Mouse (Mus musculus) limb, embryonic 10.5 days (tissue): Measurements from ENCODE around the gene Gpr107. TPM values are rescaled to one million over a fixed set of nuclear protein-coding genes. Genes with fewer than 3 reads are reported as not detected.

Experiments
- DNase-seq: peaks from one replicate; pipeline ENCODE4 v3.0.0-alpha.2; 2017; ENCODE audit warnings: low spot score
- H3K27ac ChIP-seq: fragments of 300-500 bp; sonication (generic); 2 replicates; pipeline ENCODE4 v1.5.1; 2016; ENCODE audit warnings: mild to moderate bottlenecking
- H3K27me3 ChIP-seq: fragments of 300-500 bp; sonication (generic); 2 replicates; pipeline ENCODE4 v1.6.1; 2016; ENCODE audit warnings: low read depth, mild to moderate bottlenecking; ENCODE audit not compliant: poor library complexity, severe bottlenecking
- H3K36me3 ChIP-seq: fragments of 300-500 bp; sonication (generic); 2 replicates; pipeline ENCODE4 v1.6.1; 2016; ENCODE audit warnings: mild to moderate bottlenecking, moderate library complexity
- H3K4me1 ChIP-seq: fragments of 300-500 bp; sonication (generic); 2 replicates; pipeline ENCODE4 v1.6.1; 2016
- H3K4me3 ChIP-seq: fragments of 300-500 bp; sonication (generic); 2 replicates; pipeline ENCODE4 v1.5.1; 2016; ENCODE audit warnings: mild to moderate bottlenecking, moderate library complexity
- H3K9me3 ChIP-seq: fragments of 300-500 bp; sonication (generic); replicated peaks from 2 replicates; pipeline ENCODE4 v1.6.1; 2016; ENCODE audit warnings: mild to moderate bottlenecking
- WGBS: fragments of 180-500 bp; shearing (Covaris S2); methylation state at CpG from one replicate; pipeline ENCODE4 v1.1.7; 2016; 5-methylcytosine and 5-hydroxymethylcytosine counted together
- polyA plus RNA-seq: library from polyadenylated mRNA; unstranded; fragments of >200 nt; fragmentation: Nextera tagmentation; extraction: Ambion mirVana; gene quantifications from 2 replicates; pipeline ENCODE4 v1.2.1, GENCODE M21; 2016

Gpr107 gene
- polyA plus RNA-seq: 29.0 and 38.0 TPM in 2 replicates

DNA sequence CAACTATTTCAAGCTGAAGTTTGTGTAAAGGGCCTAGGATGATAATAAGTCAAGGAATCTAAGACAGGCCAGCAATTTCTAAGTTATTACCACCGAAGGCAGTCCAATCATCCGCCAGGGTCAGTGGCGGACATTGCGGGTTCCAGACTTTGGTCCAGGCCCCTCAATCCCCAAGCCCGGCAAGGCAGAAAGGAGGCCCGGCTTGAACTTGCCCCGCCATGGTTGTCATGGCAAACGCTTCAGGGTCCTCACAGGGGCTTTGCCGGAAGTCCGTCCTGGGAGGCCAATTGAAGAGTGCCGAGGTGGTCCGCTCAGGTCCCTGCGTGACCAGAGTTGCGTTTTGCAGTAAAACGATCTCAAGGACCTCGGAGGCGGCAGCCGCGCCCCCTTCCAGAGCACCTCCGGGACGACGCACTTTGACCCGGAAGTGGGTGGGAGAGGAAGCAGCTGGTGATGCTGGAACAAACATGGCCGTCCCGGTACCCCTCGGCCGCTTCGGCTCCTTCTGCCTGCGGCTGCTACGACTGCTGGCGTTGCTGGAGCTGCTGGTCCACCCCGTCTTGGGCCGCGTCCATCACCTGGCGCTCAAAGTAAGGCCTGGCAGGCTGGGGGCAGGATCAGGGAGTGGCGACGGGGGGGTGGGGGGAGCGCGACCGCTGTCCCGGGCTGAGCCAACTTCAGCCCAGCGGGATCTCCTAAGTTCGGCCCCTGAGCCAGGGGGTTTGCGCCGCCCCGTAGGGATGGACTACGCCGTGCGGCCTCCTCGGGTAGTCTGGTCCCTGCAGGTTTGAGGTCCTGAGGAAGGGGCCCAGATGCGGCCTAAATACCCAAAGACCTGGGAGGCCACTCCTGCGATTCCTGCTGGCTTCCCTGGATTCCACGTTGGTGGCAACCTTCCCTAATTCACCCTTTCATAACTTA, at the start of gene Gpr107:
TSS of gene Gpr107 (plus strand) at position 425 of the 921 bp plus-strand sequence.
- DNase-seq: peak; percentile 94
- peaks cover 22% of the 10 kb centered on the region for H3K36me3 ChIP-seq
- H3K27me3 ChIP-seq: no peaks in the 10 kb centered on the region
- peak within 1 kb of the TSS; percentile 91 for H3K27ac ChIP-seq
- peak within 1 kb of the TSS; percentile 93 for H3K4me3 ChIP-seq
- peaks cover 13% of the 10 kb centered on the region for H3K4me1 ChIP-seq
- WGBS: under 1% methylated on average over 53 of the region's 53 CpGs
- no peaks in the 10 kb centered on the region for H3K9me3 ChIP-seq

- 79% methylated on average over 8 of the region's 8 CpGs for WGBS
- no peaks in the 10 kb centered on the region for H3K27me3 ChIP-seq
Measured at GRCm38 (mm10) chr2:31103321-31103720, 48.8 kb upstream of the Gpr107 start.

DNA sequence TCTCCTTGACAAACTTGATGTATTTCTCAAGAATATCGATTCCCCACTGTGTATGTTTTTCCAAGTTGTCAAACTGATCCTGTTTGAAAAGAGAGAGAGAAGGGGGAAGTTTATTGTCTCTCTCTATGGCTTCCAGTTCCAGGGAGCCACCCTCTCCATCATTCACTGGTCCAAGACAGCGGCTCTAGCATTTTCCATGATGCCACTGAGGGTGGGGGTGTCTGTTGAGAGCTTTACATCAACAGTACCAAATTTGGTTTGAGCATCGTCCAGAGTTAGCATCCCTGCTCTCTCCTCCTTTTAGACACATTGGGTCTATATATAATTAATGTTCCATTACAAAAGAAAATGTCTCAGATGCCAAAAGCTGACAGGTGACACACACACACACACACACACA, 46.8 kb upstream of the Gpr107 start:
- H3K27ac ChIP-seq: no peak overlapping the region
- DNase-seq: no peak
- no peaks in the 10 kb centered on the region for H3K27me3 ChIP-seq
- no peaks in the 10 kb centered on the region for H3K9me3 ChIP-seq
- H3K4me1 ChIP-seq: peaks cover 20% of the 10 kb centered on the region
- H3K36me3 ChIP-seq: peaks cover 2% of the 10 kb centered on the region
- WGBS: 90% methylated on average over 3 of the region's 3 CpGs
- no peak overlapping the region for H3K4me3 ChIP-seq

More at GRCm38 (mm10) chr2:31103321-31103720, 48.8 kb upstream of the Gpr107 start:
- peaks cover 9% of the 10 kb centered on the region for H3K36me3 ChIP-seq
- no peak overlapping the region for H3K27ac ChIP-seq
- H3K4me3 ChIP-seq: no peak overlapping the region
- no peaks in the 10 kb centered on the region for H3K9me3 ChIP-seq
- no peak for DNase-seq
- H3K4me1 ChIP-seq: peaks cover 19% of the 10 kb centered on the region

DNA sequence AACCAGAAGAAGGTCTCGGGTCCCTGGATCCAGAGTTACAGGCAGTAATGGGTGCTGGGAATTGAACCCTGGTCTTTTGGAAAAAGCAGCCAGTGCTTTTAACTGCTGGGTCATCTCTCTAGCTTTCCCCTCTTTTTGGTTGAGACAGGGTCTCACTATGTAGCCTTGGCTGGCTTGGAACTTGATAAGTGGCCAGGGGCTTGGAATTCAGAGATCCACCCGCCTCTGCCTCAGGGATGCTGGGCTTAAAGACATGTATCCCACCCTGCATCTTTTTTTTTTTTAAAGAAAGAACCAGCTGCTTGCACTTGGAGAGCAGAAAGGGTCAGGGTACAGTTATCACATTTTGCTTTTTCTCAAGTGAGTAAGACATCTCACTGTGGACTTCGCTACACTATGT, 46.1 kb upstream of the Gpr107 start:
- Histone ChIP-seq H3K27ac (no peak overlapping the region), H3K4me1 (peaks cover 20% of the 10 kb centered on the region), H3K9me3 (no peaks in the 10 kb centered on the region), H3K36me3 (no peaks in the 10 kb centered on the region), H3K27me3 (no peaks in the 10 kb centered on the region), H3K4me3 (no peak overlapping the region)
- no peak for DNase-seq
- 95% methylated on average over 3 of the region's 3 CpGs for WGBS

GRCm38 (mm10) chr2:31106621-31107320, 45.3 kb upstream of the Gpr107 start:
- Histone ChIP-seq H3K4me3 (no peak overlapping the region), H3K9me3 (no peaks in the 10 kb centered on the region), H3K27me3 (no peaks in the 10 kb centered on the region), H3K27ac (peak overlapping the region; percentile 61), H3K36me3 (no peaks in the 10 kb centered on the region), H3K4me1 (peaks cover 21% of the 10 kb centered on the region)
- WGBS: 40% methylated on average over 11 of the region's 11 CpGs
- no peak for DNase-seq

- Histone ChIP-seq H3K4me3 (no peak overlapping the region), H3K27ac (no peak overlapping the region), H3K9me3 (no peaks in the 10 kb centered on the region), H3K4me1 (peaks cover 24% of the 10 kb centered on the region), H3K36me3 (no peaks in the 10 kb centered on the region), H3K27me3 (no peaks in the 10 kb centered on the region)
- 76% methylated on average over 6 of the region's 6 CpGs for WGBS
- DNase-seq: no peak
Measured at GRCm38 (mm10) chr2:31108186-31108585, 43.9 kb upstream of the Gpr107 start.

- H3K27me3 ChIP-seq: no peaks in the 10 kb centered on the region
- no peak overlapping the region for H3K27ac ChIP-seq
- H3K4me3 ChIP-seq: no peak overlapping the region
- H3K9me3 ChIP-seq: no peaks in the 10 kb centered on the region
- 79% methylated on average over 12 of the region's 12 CpGs for whole genome bisulfite sequencing
- H3K4me1 ChIP-seq: peaks cover 26% of the 10 kb centered on the region
- DNase-seq: no peak
- no peaks in the 10 kb centered on the region for H3K36me3 ChIP-seq
Measured at GRCm38 (mm10) chr2:31109960-31110548, 42.1 kb upstream of the Gpr107 start.

DNA sequence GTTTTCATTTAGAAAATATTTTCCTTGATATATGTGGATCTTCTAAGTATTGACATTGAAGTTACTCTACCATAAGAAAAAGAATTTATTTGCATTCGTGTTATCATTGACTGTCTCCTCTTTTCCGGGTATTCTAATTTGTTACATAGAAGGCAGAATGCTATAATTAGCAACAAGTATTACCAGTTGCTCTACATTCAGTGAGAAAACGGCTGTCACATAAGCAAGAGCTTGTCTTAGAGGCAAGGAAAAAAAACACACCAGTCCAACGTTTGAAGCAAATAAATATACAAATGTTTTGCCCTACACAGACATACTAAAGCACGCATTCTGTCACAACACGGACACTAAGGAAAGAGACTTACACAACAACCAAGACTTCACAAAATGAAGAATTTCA, 40.4 kb upstream of the Gpr107 start:
- no peaks in the 10 kb centered on the region for H3K9me3 ChIP-seq
- no peaks in the 10 kb centered on the region for H3K36me3 ChIP-seq
- no peak overlapping the region for H3K4me3 ChIP-seq
- no peak overlapping the region for H3K27ac ChIP-seq
- H3K4me1 ChIP-seq: peaks cover 38% of the 10 kb centered on the region
- 83% methylated on average over 6 of the region's 6 CpGs for WGBS
- DNase-seq: no peak
- no peaks in the 10 kb centered on the region for H3K27me3 ChIP-seq

DNA sequence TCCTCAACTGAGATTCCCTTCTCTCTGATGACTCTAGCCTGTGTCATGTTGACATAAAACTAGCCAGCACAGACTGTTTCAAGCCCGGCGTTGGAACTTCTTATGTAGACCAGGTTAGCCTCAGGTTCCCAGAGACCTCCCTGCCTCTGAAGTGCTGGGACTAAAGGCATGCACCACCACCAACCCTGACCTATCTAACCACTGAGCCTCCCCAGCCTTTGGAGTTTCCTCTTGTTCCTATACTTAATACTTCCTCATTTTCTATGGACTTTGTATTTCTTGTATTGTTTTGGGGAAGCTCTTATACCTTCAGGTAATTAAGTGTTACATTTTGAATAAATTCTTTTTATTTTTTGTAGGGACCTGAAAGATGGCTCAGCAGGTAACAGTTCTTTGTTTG, 37.9 kb upstream of the Gpr107 start:
- peaks cover 23% of the 10 kb centered on the region for H3K4me1 ChIP-seq
- 98% methylated on average over 2 of the region's 2 CpGs for WGBS
- no peak for DNase-seq
- peaks cover 2% of the 10 kb centered on the region; the same call in 1 of the 2 replicates for H3K36me3 ChIP-seq
- no peak overlapping the region for H3K4me3 ChIP-seq
- H3K9me3 ChIP-seq: no peaks in the 10 kb centered on the region
- no peaks in the 10 kb centered on the region for H3K27me3 ChIP-seq
- H3K27ac ChIP-seq: no peak overlapping the region

GRCm38 (mm10) chr2:31115091-31115942, 36.8 kb upstream of the Gpr107 start:
- 37% methylated on average over 10 of the region's 10 CpGs for WGBS
- DNase-seq: no peak
- Histone ChIP-seq H3K27me3 (no peaks in the 10 kb centered on the region), H3K9me3 (no peaks in the 10 kb centered on the region), H3K36me3 (peaks cover 2% of the 10 kb centered on the region; the same call in 1 of the 2 replicates), H3K4me1 (peaks cover 26% of the 10 kb centered on the region), H3K27ac (peak overlapping the region; percentile 63), H3K4me3 (no peak overlapping the region)

- H3K4me3 ChIP-seq: no peak overlapping the region
- H3K27me3 ChIP-seq: no peaks in the 10 kb centered on the region
- H3K9me3 ChIP-seq: no peaks in the 10 kb centered on the region
- 56% methylated on average over 10 of the region's 10 CpGs for WGBS
- DNase-seq: no peak
- H3K4me1 ChIP-seq: peaks cover 26% of the 10 kb centered on the region
- H3K36me3 ChIP-seq: peaks cover 2% of the 10 kb centered on the region; the same call in 1 of the 2 replicates
- peak overlapping the region; percentile 50 for H3K27ac ChIP-seq
Measured at GRCm38 (mm10) chr2:31115943-31116731, 36.0 kb upstream of the Gpr107 start.
